Mouse (Mus musculus) megakaryocyte-erythroid progenitor cell, adult 5-6 weeks (primary cell): ENCODE data around the gene Evc2. TPM values are rescaled to one million over a fixed set of nuclear protein-coding genes. Genes with fewer than 3 reads are reported as not detected.

Experiments
- ATAC-seq: replicated peaks from 2 replicates; pipeline ENCODE4 v1.8.0; 2016; ENCODE audit warnings: mild to moderate bottlenecking, inconsistent platforms; ENCODE audit not compliant: severe bottlenecking, poor library complexity, low FRiP score, low TSS enrichment
- total RNA-seq, 2 experiments: library from RNA; stranded (forward) in 1 of 2; stranded (reverse) in 1 of 2; fragments of 200-1000, 215-1000 nt in 1 of 2; fragments of >200 nt in 1 of 2; fragmentation: Nextera tagmentation in 1 of 2; gene quantifications; 2 replicates each; pipeline ENCODE4 v1.2.3; 2014 to 2017

Gene Evc2
- total RNA-seq, 2 experiments from 2014 or later, result not detected

DNA sequence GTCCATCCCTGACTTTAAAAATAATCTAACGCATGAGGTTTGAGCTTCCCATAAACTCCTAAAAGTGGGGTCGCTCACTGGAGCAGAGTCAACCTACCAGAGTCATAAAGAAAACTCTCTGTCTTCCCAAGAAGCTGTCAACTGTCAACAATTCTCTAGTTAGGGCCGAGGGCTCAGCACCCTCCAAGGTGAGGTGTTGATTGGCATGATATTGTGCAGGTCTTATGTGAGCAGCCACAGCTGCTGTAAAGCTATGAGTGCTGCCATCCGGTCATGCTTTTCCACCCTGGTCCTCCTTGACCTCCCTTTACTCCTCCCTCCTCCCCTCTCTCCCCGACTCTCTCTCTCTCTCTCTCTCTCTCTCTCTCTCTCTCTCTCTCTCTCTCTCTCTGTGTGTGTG is 24.3 kb downstream of the Evc2 start:
- no peak for ATAC-seq

- no peak for ATAC-seq
Measured at GRCm38 (mm10) chr5:37363284-37363683, 25.0 kb downstream of the Evc2 start.

- ATAC-seq, result no peak
Measured at GRCm38 (mm10) chr5:37365751-37366150, 27.5 kb downstream of the Evc2 start.

GRCm38 (mm10) chr5:37368796-37369195 is 30.5 kb downstream of the Evc2 start:
- no peak for ATAC-seq

DNA sequence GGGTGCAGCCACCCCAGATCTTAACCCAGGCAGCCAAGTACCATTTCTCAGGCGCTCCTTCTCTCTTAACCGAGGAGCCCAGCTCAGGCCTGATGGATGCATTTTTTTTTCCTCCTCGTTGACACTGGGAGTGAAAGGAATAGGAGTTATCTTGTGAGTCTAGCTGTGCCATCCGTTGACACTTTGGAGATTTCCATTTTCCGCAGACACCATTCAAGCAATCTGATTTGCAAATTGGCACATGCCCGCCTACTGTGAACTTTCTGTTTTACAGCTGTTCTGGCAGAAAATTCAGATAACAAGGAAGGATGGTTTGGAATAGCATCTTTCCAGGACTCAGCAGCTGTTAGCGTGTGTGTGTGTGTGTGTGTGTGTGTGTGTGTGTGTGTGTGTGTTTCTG is 39.1 kb downstream of the Evc2 start:
- ATAC-seq, result no peak

- no peak for ATAC-seq
Measured at GRCm38 (mm10) chr5:37380641-37381040, 42.3 kb downstream of the Evc2 start.

GRCm38 (mm10) chr5:37383570-37383969 is 45.3 kb downstream of the Evc2 start:
- no peak for ATAC-seq

- ATAC-seq, result no peak
Measured at GRCm38 (mm10) chr5:37388646-37389045, 50.3 kb downstream of the Evc2 start.

DNA sequence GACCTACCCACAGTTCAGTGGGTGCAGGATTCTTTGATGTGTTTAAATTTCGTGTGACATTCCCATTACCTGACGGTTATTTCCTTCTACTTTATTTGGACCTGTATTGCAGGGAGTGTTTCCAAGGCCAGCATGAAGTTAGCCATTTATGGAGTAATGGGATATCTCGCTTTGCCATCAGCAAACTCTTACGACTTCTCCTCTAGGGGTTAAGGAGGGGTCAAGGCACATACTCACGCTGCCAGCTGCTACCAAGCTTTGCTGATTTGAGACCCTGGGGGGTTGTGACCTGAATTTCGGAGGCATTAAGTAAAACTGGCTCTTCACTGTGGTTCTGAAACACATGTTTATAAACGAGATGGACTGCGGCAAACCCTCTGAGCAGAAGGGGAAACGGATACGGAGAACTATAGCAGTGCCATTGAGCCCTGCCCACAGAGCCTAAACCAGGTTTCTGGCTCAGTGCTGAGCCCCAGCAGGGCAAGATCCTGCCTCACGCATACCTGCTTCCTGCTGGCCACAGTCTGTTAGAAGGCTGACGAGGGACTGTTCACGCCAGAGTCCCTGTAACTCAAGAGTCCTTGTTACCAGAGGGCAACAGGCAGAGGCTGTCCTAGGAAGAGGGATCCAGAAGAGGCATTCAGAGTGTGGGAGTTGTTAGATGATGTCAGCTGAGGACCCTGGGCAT is 51.7 kb downstream of the Evc2 start:
- no peak for ATAC-seq

DNA sequence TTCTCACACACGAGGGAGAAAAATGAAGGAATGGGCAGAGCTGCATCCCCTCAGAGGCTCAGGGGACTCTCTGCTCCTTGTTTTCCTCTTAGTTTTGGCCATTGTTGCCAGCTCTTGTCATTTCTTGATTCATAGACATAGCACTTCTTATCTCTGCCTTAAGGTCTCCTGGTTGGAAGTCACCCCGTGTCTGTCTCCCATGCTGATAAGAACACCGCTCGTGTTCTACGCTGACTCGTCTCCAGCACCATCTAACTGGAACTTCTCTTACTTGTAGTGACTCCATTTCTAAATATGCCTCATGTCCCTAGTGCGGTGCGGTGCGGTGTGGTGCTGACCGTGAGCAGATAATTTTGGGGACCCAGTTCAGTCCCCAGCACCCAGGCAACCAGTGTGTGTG is 52.6 kb downstream of the Evc2 start:
- ATAC-seq, result no peak

- no peak for ATAC-seq
Measured at GRCm38 (mm10) chr5:37391901-37392300, 53.6 kb downstream of the Evc2 start.

GRCm38 (mm10) chr5:37395172-37396030 is 57.1 kb downstream of the Evc2 start:
- no peak for ATAC-seq

- no peak for ATAC-seq
Measured at GRCm38 (mm10) chr5:37419028-37419427, 80.7 kb downstream of the Evc2 start.

DNA sequence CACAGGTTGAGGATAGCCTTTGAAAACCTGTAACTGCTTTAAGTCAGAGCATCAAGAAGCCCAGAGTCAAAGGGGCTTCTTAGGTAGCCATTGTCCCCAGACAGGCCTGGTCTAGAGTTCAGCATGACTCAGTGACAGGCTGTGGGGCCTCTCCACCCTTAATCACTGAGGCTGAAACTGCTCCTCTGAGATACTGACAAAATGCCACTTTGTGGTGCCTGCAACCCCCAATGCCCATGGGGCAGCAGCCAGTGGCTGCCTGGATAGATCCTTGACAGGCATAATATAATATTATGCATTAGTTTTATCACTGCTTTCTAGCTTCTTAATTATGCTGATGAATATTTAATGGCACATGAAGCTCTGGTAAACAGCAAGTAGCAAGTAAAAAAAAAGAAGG is 88.9 kb downstream of the Evc2 start:
- no peak for ATAC-seq

GRCm38 (mm10) chr5:37435417-37435816 is 97.1 kb downstream of the Evc2 start:
- no peak for ATAC-seq

- no peak for ATAC-seq
Measured at GRCm38 (mm10) chr5:37442767-37443166, 104.5 kb downstream of the Evc2 start.

GRCm38 (mm10) chr5:37447546-37447945 is 109.2 kb downstream of the Evc2 start:
- ATAC-seq, result no peak

GRCm38 (mm10) chr5:37456590-37456989 is 118.3 kb downstream of the Evc2 start:
- ATAC-seq, result no peak

DNA sequence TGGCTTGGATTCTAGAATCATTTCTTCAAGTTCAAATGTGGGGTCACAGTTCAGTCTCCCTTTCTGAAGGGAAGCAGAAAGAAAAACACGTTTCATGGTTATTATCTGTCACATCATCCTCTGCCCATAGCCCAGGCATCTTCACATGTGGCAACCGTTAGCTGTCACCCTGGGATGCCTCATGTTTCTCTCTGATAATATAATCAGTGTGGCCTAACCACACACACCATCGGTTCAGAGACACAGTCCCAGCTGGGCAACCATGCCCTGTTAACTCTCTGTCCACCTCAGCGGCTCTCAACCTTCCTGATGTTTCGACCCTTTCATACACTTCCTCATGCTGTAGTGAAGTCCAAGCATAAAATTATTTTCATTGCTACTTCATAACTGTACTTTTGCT is 118.9 kb downstream of the Evc2 start:
- ATAC-seq, result no peak

- no peak for ATAC-seq
Measured at GRCm38 (mm10) chr5:37457831-37458230, 119.5 kb downstream of the Evc2 start.

- no peak for ATAC-seq
Measured at GRCm38 (mm10) chr5:37458236-37458635, 119.9 kb downstream of the Evc2 start.
